ENCODE assay signal across 23 mouse cellular contexts in genomic region chr2:118448181-118448580, GRCm38 (mm10). TPM values are rescaled to one million over a fixed set of nuclear protein-coding genes. Genes with fewer than 3 reads are reported as not detected.
DNase-seq lines count a peak whose midpoint lies in the region; ATAC-seq lines count a peak whose summit lies in the region.
"Had no signal": no experiment of that assay in that cellular context is flagged by ENCODE, and none has a peak within 500 bp of the region (broad histone marks: within the 10 kb centered on the region; RNA-seq: fewer than 3 reads in every experiment).

No protein-coding gene starts in this region.

- 70% methylated on average over 12 of the region's 12 CpGs for WGBS in kidney, embryonic 15.5 days

- intact Hi-C loops in left cerebral cortex, postnatal 36 days (cut with DNase I): loop anchor here (10.0 kb wide), 1 partner anchor 183 kb away; no protein-coding TSS in a partner anchor

- H3K27ac ChIP-seq in kidney, embryonic 15.5 days: no peak overlapping the region
- H3K27ac ChIP-seq: forebrain, embryonic 12.5 days; heart, adult 2 months; heart, embryonic 15.5 days; hindbrain, embryonic 14.5 days; kidney, postnatal 0 days; liver, embryonic 12.5 days; macrophage; neural tube, embryonic 13.5 days; stomach, embryonic 15.5 days had no signal

- H3K36me3 ChIP-seq in kidney, embryonic 15.5 days: peaks cover 40% of the 10 kb centered on the region

- no peak overlapping the region for H3K4me2 ChIP-seq in kidney, embryonic 15.5 days
- H3K4me2 ChIP-seq: forebrain, embryonic 12.5 days; heart, embryonic 15.5 days; hindbrain, embryonic 14.5 days; liver, embryonic 12.5 days; lung, embryonic 14.5 days; midbrain, embryonic 11.5 days; neural tube, embryonic 13.5 days; stomach, embryonic 15.5 days had no signal

- no peaks in the 10 kb centered on the region for H3K27me3 ChIP-seq in kidney, embryonic 15.5 days
- H3K27me3 ChIP-seq: CH12.LX; heart, embryonic 15.5 days; liver, embryonic 12.5 days; neural tube, embryonic 13.5 days; stomach, embryonic 15.5 days had no signal

- H3K4me3 ChIP-seq in kidney, embryonic 15.5 days (replicated peaks): no peak overlapping the region
- H3K4me3 ChIP-seq: forebrain, embryonic 12.5 days; heart, adult 2 months; heart, embryonic 15.5 days; liver, embryonic 12.5 days; neural tube, embryonic 13.5 days; stomach, embryonic 15.5 days had no signal

- H3K9me3 ChIP-seq in kidney, embryonic 15.5 days (replicated peaks): no peaks in the 10 kb centered on the region
- H3K9me3 ChIP-seq: forebrain, embryonic 12.5 days; heart, embryonic 15.5 days; liver, embryonic 12.5 days; neural tube, embryonic 13.5 days; stomach, embryonic 15.5 days had no signal

- peak; percentile 38 to 50 for DNase-seq in layer of hippocampus, adult 8-10 months (ENCODE audit: low spot score in 2 of 2)
- DNase-seq in layer of hippocampus, postnatal 36 days: no peak
- peak; percentile 25 for DNase-seq in 416B (ENCODE audit: low read depth)
- peak; percentile 11 for DNase-seq in CD4-positive helper T cell, adult 2 months (ENCODE audit: low read depth, low spot score)
- peak; percentile 67 to 78 for DNase-seq in left cerebral cortex, postnatal 36 days (ENCODE audit: low spot score in 2 of 2)
- DNase-seq in gastrocnemius, adult 8-10 months (ENCODE audit: low spot score in 2 of 2): no peak
- DNase-seq: cerebellum, adult 11 months; cerebellum, postnatal 25 days; gastrocnemius, postnatal 14 days; heart, adult 2 months; lung, embryonic 14.5 days had no signal

- H3K4me1 ChIP-seq in kidney, embryonic 15.5 days: no peaks in the 10 kb centered on the region
- H3K4me1 ChIP-seq: liver, embryonic 12.5 days; stomach, embryonic 15.5 days had no signal

- no peak for ATAC-seq in kidney, embryonic 15.5 days (replicated peaks; ENCODE audit: low FRiP score)
- ATAC-seq: intestine, embryonic 16.5 days; liver, embryonic 12.5 days had no signal

- no peak overlapping the region for H3K9ac ChIP-seq in kidney, embryonic 15.5 days
- H3K9ac ChIP-seq: forebrain, embryonic 12.5 days; heart, embryonic 15.5 days; hindbrain, embryonic 14.5 days; liver, embryonic 12.5 days; lung, embryonic 14.5 days; neural tube, embryonic 13.5 days; stomach, embryonic 15.5 days had no signal

RNA-seq across cellular contexts. Expression of gene Srp14, which starts 31.3 kb away (rescaled TPM):
- 100 to 1,000 TPM; 174 to 183 (median 182) TPM for total RNA-seq in layer of hippocampus, adult 8-10 months (2022)
- total RNA-seq in layer of hippocampus, postnatal 36 days (2021): 100 to 1,000 TPM; 168 to 197 TPM
- total RNA-seq in left cerebral cortex, postnatal 36 days (2021): 100 to 1,000 TPM; 136 to 158 TPM
- polyA plus RNA-seq in kidney, embryonic 15.5 days (2015; fragmentation: Nextera tagmentation; extraction: Ambion mirVana): 224 and 241 TPM in 2 replicates
- 100 to 1,000 TPM; 139 to 157 (median 152) TPM for total RNA-seq in gastrocnemius, adult 8-10 months (2022)

RNA-seq across cellular contexts. Expression of gene Eif2ak4, which starts 59.8 kb away (rescaled TPM):
- total RNA-seq in layer of hippocampus, adult 8-10 months (2022): 10 to 100 TPM; 24.1 to 30.1 (median 26.8) TPM
- total RNA-seq in layer of hippocampus, postnatal 36 days (2021): 10 to 100 TPM; 23.5 to 25.6 TPM
- total RNA-seq in left cerebral cortex, postnatal 36 days (2021): 10 to 100 TPM; 18.1 to 24.8 TPM
- 12.3 and 13.8 TPM in 2 replicates for polyA plus RNA-seq in kidney, embryonic 15.5 days (2015; fragmentation: Nextera tagmentation; extraction: Ambion mirVana)
- total RNA-seq in gastrocnemius, adult 8-10 months (2022): 1 to 10 TPM; 2.7 to 3.7 (median 3.6) TPM

Comparison
In these comparisons a context has a peak if more than half of its experiments do, and no peak if none do; other contexts are left out.
1. DNase-seq: peak in layer of hippocampus, adult 8-10 months (2 of 2), 416B (single experiment), CD4-positive helper T cell, adult 2 months (single experiment) and left cerebral cortex, postnatal 36 days (2 of 2); none in layer of hippocampus, postnatal 36 days (0 of 2) and gastrocnemius, adult 8-10 months (0 of 2).
2. RNA of gene Eif2ak4, which starts 59.8 kb away (total RNA-seq): 24.1 to 30.1 TPM in layer of hippocampus, adult 8-10 months, 23.5 to 25.6 TPM in layer of hippocampus, postnatal 36 days and 18.1 to 24.8 TPM in left cerebral cortex, postnatal 36 days; 2.7 to 3.7 TPM in gastrocnemius, adult 8-10 months; every median in the first group is over 4 times any median in the second.